Mouse (Mus musculus): ENCODE results near the gene Pkd1l3. TPM values are rescaled to one million over a fixed set of nuclear protein-coding genes. Genes with fewer than 3 reads are reported as not detected.

The Pkd1l3 gene
- polyA plus RNA-seq, 1 experiment from 2014 or later: 0.13 TPM

DNA sequence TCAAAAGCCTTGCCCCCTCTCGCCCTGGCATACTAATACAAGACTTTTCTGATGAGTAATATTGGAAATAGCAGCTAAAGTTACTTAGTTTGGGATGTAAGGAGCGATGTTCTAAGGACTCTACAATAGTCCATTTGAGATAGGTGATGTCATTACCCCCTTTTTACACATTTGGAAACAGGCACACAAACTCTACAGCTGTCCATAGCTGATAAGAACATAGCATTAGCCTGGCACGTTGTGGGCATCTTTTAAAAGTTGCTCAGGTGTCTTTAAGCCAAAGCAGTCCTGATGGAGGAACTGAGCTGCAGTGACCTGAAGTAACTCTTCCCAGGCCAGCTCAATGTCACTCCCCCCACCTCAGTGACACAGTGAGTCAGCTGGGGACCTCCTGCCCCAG is 22.9 kb upstream of the Pkd1l3 start:
- Histone ChIP-seq H3K4me1 (no peaks in the 10 kb centered on the region), H3K9me3 (no peaks in the 10 kb centered on the region), H3K4me3 (no peak overlapping the region), H3K9ac (no peak overlapping the region), H3K27ac (no peak overlapping the region), H3K36me3 (peaks cover 36% of the 10 kb centered on the region), H3K4me2 (replicated peaks) (no peak overlapping the region), H3K27me3 (no peaks in the 10 kb centered on the region)
- no peak for ATAC-seq (ENCODE audit: insufficient number of reproducible peaks, insufficient read depth, low FRiP score, low TSS enrichment)
- WGBS: 87% methylated on average over 3 of the region's 3 CpGs

DNA sequence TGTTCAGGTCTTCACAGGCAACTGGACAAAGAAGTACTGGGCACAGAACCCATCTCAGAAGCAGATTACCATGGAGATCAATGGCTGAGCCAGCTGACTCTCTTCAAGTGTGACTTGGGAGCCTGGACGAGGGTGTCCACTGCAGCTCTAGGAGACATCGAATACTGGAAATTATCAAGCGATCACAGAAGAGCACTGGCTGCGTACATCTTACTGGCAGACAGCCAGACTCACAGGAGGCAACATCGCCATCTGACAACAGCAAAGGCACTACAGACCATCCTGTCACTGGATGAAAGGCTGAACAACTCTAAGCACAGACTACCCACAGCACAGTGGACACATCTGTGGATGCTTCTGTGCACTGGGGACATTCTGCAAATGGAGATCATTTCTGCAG is 22.2 kb upstream of the Pkd1l3 start:
- Histone ChIP-seq H3K4me2 (replicated peaks) (no peak overlapping the region), H3K9me3 (no peaks in the 10 kb centered on the region), H3K4me1 (no peaks in the 10 kb centered on the region), H3K27me3 (no peaks in the 10 kb centered on the region), H3K27ac (no peak overlapping the region), H3K36me3 (peaks cover 36% of the 10 kb centered on the region), H3K9ac (no peak overlapping the region), H3K4me3 (no peak overlapping the region)
- WGBS: 93% methylated on average over 5 of the region's 5 CpGs
- no peak for ATAC-seq (ENCODE audit: insufficient number of reproducible peaks, insufficient read depth, low FRiP score, low TSS enrichment)

GRCm38 (mm10) chr8:109593117-109593788 is 21.1 kb upstream of the Pkd1l3 start:
- Histone ChIP-seq H3K36me3 (peaks cover 36% of the 10 kb centered on the region), H3K9me3 (no peaks in the 10 kb centered on the region), H3K4me3 (no peak overlapping the region), H3K27ac (no peak overlapping the region), H3K4me1 (no peaks in the 10 kb centered on the region), H3K4me2 (replicated peaks) (no peak overlapping the region), H3K9ac (no peak overlapping the region), H3K27me3 (no peaks in the 10 kb centered on the region)
- no peak for ATAC-seq (ENCODE audit: insufficient number of reproducible peaks, insufficient read depth, low FRiP score, low TSS enrichment)
- WGBS: 79% methylated on average over 6 of the region's 6 CpGs

- no peak overlapping the region for H3K9ac ChIP-seq
- no peak overlapping the region for H3K4me3 ChIP-seq
- H3K27me3 ChIP-seq: no peaks in the 10 kb centered on the region
- H3K9me3 ChIP-seq: no peaks in the 10 kb centered on the region
- no peak overlapping the region for H3K27ac ChIP-seq
- peaks cover 42% of the 10 kb centered on the region for H3K36me3 ChIP-seq
- WGBS: 50% methylated on average over 8 of the region's 8 CpGs
- ATAC-seq (ENCODE audit: insufficient number of reproducible peaks, insufficient read depth, low FRiP score, low TSS enrichment): no peak
- no peaks in the 10 kb centered on the region for H3K4me1 ChIP-seq
- H3K4me2 ChIP-seq (replicated peaks): no peak overlapping the region
Observed at GRCm38 (mm10) chr8:109595854-109596253, 18.5 kb upstream of the Pkd1l3 start.

DNA sequence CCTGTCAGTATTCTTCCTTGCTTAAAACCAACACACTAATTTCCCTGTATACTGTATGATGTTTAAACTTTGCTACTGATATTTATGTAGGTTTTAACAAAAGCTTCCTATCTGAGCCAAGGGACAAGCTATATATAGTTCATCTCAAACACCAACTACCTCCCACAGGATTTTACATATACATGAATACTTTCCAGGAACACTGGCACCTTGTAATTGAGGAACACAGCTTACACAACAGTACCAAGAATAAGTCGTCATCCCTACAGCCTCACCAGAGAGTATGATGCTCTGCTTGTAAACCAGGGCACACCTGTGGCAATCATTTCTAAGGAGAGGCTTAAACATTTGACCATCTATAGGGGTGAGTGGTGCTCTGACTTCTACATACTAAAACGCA is 7.6 kb upstream of the Pkd1l3 start:
- no peak overlapping the region for H3K27ac ChIP-seq
- no peak overlapping the region for H3K9ac ChIP-seq
- no peaks in the 10 kb centered on the region for H3K9me3 ChIP-seq
- peaks cover 10% of the 10 kb centered on the region for H3K4me1 ChIP-seq
- H3K27me3 ChIP-seq: no peaks in the 10 kb centered on the region
- H3K36me3 ChIP-seq: peaks cover 28% of the 10 kb centered on the region
- no peak for ATAC-seq (ENCODE audit: insufficient number of reproducible peaks, insufficient read depth, low FRiP score, low TSS enrichment)
- WGBS: 77% methylated on average over 2 of the region's 2 CpGs
- H3K4me3 ChIP-seq: no peak overlapping the region
- H3K4me2 ChIP-seq (replicated peaks): no peak overlapping the region

GRCm38 (mm10) chr8:109607650-109608049 is 6.7 kb upstream of the Pkd1l3 start:
- H3K27ac ChIP-seq: 0 out of 2 replicates have a peak overlapping the region, but pooled peaks have one; percentile 95

GRCm38 (mm10) chr8:109608271-109609152 is 5.8 kb upstream of the Pkd1l3 start, which contains the start of gene Dhodh:
TSS of gene Dhodh (minus strand) at chr8:109608673.
- WGBS: under 1% methylated on average over 42 of the region's 42 CpGs
- H3K27ac ChIP-seq: peak within 1 kb of the TSS; percentile 95
- no peaks in the 10 kb centered on the region for H3K27me3 ChIP-seq
- peaks cover 10% of the 10 kb centered on the region for H3K4me1 ChIP-seq
- peak within 1 kb of the TSS; percentile 65 for H3K4me2 ChIP-seq (replicated peaks)
- ATAC-seq (ENCODE audit: insufficient number of reproducible peaks, insufficient read depth, low FRiP score, low TSS enrichment): peak; percentile 98
- H3K9ac ChIP-seq: peak within 1 kb of the TSS; percentile 62
- peak within 1 kb of the TSS; percentile 61 for H3K4me3 ChIP-seq
- H3K36me3 ChIP-seq: peaks cover 12% of the 10 kb centered on the region
- H3K9me3 ChIP-seq: no peaks in the 10 kb centered on the region

More at GRCm38 (mm10) chr8:109607650-109608049, 6.7 kb upstream of the Pkd1l3 start:
- peak overlapping the region; percentile 65 for H3K4me2 ChIP-seq (replicated peaks)
- peaks cover 20% of the 10 kb centered on the region for H3K36me3 ChIP-seq
- ATAC-seq (ENCODE audit: insufficient number of reproducible peaks, insufficient read depth, low FRiP score, low TSS enrichment): no peak
- no peaks in the 10 kb centered on the region for H3K9me3 ChIP-seq
- H3K4me1 ChIP-seq: peaks cover 10% of the 10 kb centered on the region
- peak overlapping the region; percentile 62 for H3K9ac ChIP-seq
- WGBS: 14% methylated on average over 12 of the region's 12 CpGs
- H3K27me3 ChIP-seq: no peaks in the 10 kb centered on the region
- peak overlapping the region; percentile 61 for H3K4me3 ChIP-seq

- no peak for ATAC-seq (ENCODE audit: insufficient number of reproducible peaks, insufficient read depth, low FRiP score, low TSS enrichment)
- H3K4me1 ChIP-seq: peaks cover 10% of the 10 kb centered on the region
- H3K4me2 ChIP-seq (replicated peaks): peak overlapping the region; percentile 65
- H3K9ac ChIP-seq: peak overlapping the region; percentile 62; the same call in 1 of the 2 replicates
- WGBS: 21% methylated on average over 5 of the region's 5 CpGs
- peaks cover 5% of the 10 kb centered on the region for H3K36me3 ChIP-seq
- H3K27ac ChIP-seq: peak overlapping the region; percentile 95
- no peaks in the 10 kb centered on the region for H3K9me3 ChIP-seq
- no peaks in the 10 kb centered on the region for H3K27me3 ChIP-seq
- peak overlapping the region; percentile 61 for H3K4me3 ChIP-seq
Observed at GRCm38 (mm10) chr8:109609153-109609502, 5.2 kb upstream of the Pkd1l3 start.

GRCm38 (mm10) chr8:109615569-109615968 is 1.3 kb downstream of the Pkd1l3 start:
- no peaks in the 10 kb centered on the region for H3K36me3 ChIP-seq
- no peak overlapping the region for H3K9ac ChIP-seq
- no peaks in the 10 kb centered on the region for H3K4me1 ChIP-seq
- no peak overlapping the region for H3K4me2 ChIP-seq (replicated peaks)
- 85% methylated on average over 3 of the region's 3 CpGs for WGBS
- no peaks in the 10 kb centered on the region for H3K27me3 ChIP-seq
- H3K4me3 ChIP-seq: no peak overlapping the region
- H3K9me3 ChIP-seq: peaks cover 5% of the 10 kb centered on the region; the same call in 1 of the 2 replicates
- ATAC-seq (ENCODE audit: insufficient number of reproducible peaks, insufficient read depth, low FRiP score, low TSS enrichment): no peak
- no peak overlapping the region for H3K27ac ChIP-seq

DNA sequence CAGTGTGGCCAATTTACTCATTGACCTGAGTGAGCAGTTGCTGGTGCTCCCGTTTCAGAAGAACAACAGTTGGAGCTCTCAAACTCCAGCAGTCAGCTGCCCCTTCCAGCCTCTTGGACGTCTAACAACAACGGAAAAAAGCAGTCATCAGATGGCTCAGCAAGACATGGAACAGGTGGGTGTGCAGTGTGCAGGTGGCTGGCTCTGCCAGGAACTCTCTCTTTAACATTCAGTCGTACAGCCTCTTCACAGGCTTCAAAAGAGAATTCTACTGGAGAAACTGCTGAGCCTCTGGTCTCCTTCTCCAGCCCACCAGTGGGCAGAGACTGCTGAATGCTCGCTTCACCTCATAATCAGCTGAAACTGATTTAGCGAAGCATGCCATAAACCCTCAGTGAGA is 14.3 kb downstream of the Pkd1l3 start:
- no peaks in the 10 kb centered on the region for H3K4me1 ChIP-seq
- WGBS: 65% methylated on average over 6 of the region's 6 CpGs
- no peaks in the 10 kb centered on the region for H3K27me3 ChIP-seq
- H3K9ac ChIP-seq: no peak overlapping the region
- H3K36me3 ChIP-seq: no peaks in the 10 kb centered on the region
- no peak overlapping the region for H3K4me2 ChIP-seq (replicated peaks)
- ATAC-seq (ENCODE audit: insufficient number of reproducible peaks, insufficient read depth, low FRiP score, low TSS enrichment): no peak
- H3K9me3 ChIP-seq: peaks cover 6% of the 10 kb centered on the region; the same call in 1 of the 2 replicates
- H3K4me3 ChIP-seq: no peak overlapping the region
- no peak overlapping the region for H3K27ac ChIP-seq

- Histone ChIP-seq H3K36me3 (no peaks in the 10 kb centered on the region), H3K27me3 (no peaks in the 10 kb centered on the region), H3K4me3 (no peak overlapping the region), H3K9me3 (no peaks in the 10 kb centered on the region), H3K27ac (no peak overlapping the region), H3K4me1 (no peaks in the 10 kb centered on the region), H3K9ac (no peak overlapping the region), H3K4me2 (replicated peaks) (no peak overlapping the region)
- ATAC-seq (ENCODE audit: insufficient number of reproducible peaks, insufficient read depth, low FRiP score, low TSS enrichment): no peak
- 82% methylated on average over 5 of the region's 5 CpGs for WGBS
Observed at GRCm38 (mm10) chr8:109632498-109632897, 18.2 kb downstream of the Pkd1l3 start.

DNA sequence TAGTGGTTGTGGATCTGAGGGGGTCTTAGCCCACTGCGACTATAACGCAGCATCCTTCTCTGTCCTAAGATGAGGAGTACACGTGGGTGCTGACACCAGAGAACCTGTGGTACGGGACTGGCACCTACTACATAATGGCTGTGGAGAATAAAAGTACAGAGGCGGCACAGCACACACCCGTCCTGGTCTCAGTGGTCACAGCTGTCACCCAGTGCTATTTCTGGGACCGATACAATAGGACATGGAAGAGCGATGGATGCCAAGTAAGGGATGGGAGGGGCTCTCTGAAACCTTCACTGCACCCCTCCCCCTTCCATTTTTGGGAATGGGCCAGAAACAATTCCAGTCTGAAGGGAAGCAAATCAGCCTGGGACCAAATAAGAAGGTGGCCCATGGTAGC is 20.8 kb downstream of the Pkd1l3 start:
- Histone ChIP-seq H3K9me3 (no peaks in the 10 kb centered on the region), H3K36me3 (no peaks in the 10 kb centered on the region), H3K4me1 (no peaks in the 10 kb centered on the region), H3K27ac (no peak overlapping the region), H3K27me3 (no peaks in the 10 kb centered on the region), H3K9ac (no peak overlapping the region), H3K4me2 (replicated peaks) (no peak overlapping the region), H3K4me3 (no peak overlapping the region)
- no peak for ATAC-seq (ENCODE audit: insufficient number of reproducible peaks, insufficient read depth, low FRiP score, low TSS enrichment)
- 93% methylated on average over 8 of the region's 8 CpGs for WGBS
